Mouse (Mus musculus): ENCODE data around the gene Ptprg.

Gene Ptprg

GRCm38 (mm10) chr14:12149529-12149928 is 596.2 kb downstream of the Ptprg start:
- no peak for DNase-seq (ENCODE audit: low spot score)

GRCm38 (mm10) chr14:12151927-12152326 is 598.6 kb downstream of the Ptprg start:
- peak; percentile 47 for DNase-seq (ENCODE audit: low spot score)

GRCm38 (mm10) chr14:12152748-12153147 is 599.4 kb downstream of the Ptprg start:
- DNase-seq (ENCODE audit: low spot score): no peak

GRCm38 (mm10) chr14:12153599-12153998 is 600.3 kb downstream of the Ptprg start:
- DNase-seq (ENCODE audit: low spot score): no peak

- DNase-seq (ENCODE audit: low spot score): no peak
These were observed 608.5 kb downstream of the Ptprg start for GRCm38 (mm10) chr14:12161738-12162310.

GRCm38 (mm10) chr14:12162331-12162854 is 609.1 kb downstream of the Ptprg start:
- no peak for DNase-seq (ENCODE audit: low spot score)

GRCm38 (mm10) chr14:12163196-12163595 is 609.9 kb downstream of the Ptprg start:
- DNase-seq (ENCODE audit: low spot score): no peak

GRCm38 (mm10) chr14:12167215-12167614 is 613.9 kb downstream of the Ptprg start:
- no peak for DNase-seq (ENCODE audit: low spot score)

GRCm38 (mm10) chr14:12167651-12168050 is 614.3 kb downstream of the Ptprg start:
- no peak for DNase-seq (ENCODE audit: low spot score)

- DNase-seq (ENCODE audit: low spot score): no peak
These were observed 624.1 kb downstream of the Ptprg start for GRCm38 (mm10) chr14:12177436-12177835.

- no peak for DNase-seq (ENCODE audit: low spot score)
These were observed 625.3 kb downstream of the Ptprg start for GRCm38 (mm10) chr14:12178645-12179044.

GRCm38 (mm10) chr14:12180116-12180515 is 626.8 kb downstream of the Ptprg start:
- no peak for DNase-seq (ENCODE audit: low spot score)

- DNase-seq (ENCODE audit: low spot score): no peak
These were observed 631.7 kb downstream of the Ptprg start for GRCm38 (mm10) chr14:12185040-12185439.

- DNase-seq (ENCODE audit: low spot score): no peak
These were observed 635.0 kb downstream of the Ptprg start for GRCm38 (mm10) chr14:12188352-12188751.

- DNase-seq (ENCODE audit: low spot score): no peak
These were observed 635.9 kb downstream of the Ptprg start for GRCm38 (mm10) chr14:12189266-12189665.

- no peak for DNase-seq (ENCODE audit: low spot score)
These were observed 636.6 kb downstream of the Ptprg start for GRCm38 (mm10) chr14:12189717-12190600.

GRCm38 (mm10) chr14:12191076-12191475 is 637.7 kb downstream of the Ptprg start:
- no peak for DNase-seq (ENCODE audit: low spot score)

GRCm38 (mm10) chr14:12198735-12199134 is 645.4 kb downstream of the Ptprg start:
- DNase-seq (ENCODE audit: low spot score): peak; percentile 4

- no peak for DNase-seq (ENCODE audit: low spot score)
These were observed 646.9 kb downstream of the Ptprg start for GRCm38 (mm10) chr14:12199956-12200950.

- no peak for DNase-seq (ENCODE audit: low spot score)
These were observed 648.9 kb downstream of the Ptprg start for GRCm38 (mm10) chr14:12202214-12202613.

GRCm38 (mm10) chr14:12203081-12203480 is 649.7 kb downstream of the Ptprg start:
- DNase-seq (ENCODE audit: low spot score): no peak

GRCm38 (mm10) chr14:12206138-12206537 is 652.8 kb downstream of the Ptprg start:
- no peak for DNase-seq (ENCODE audit: low spot score)

Measured in lung, postnatal 25 days (tissue).